Mouse (Mus musculus) hematopoietic stem cell, adult 5-6 weeks (primary cell): ENCODE results near the gene Dlg2. TPM values are rescaled to one million over a fixed set of nuclear protein-coding genes. Genes with fewer than 3 reads are reported as not detected.

Source experiments
- ATAC-seq, 2 experiments: fragments of 125-278 bp in 1 of 2; replicated peaks in 1 of 2; 2 replicates each; pipeline ENCODE4 v1.8.0; 2016 to 2017; ENCODE audit warnings: inconsistent platforms in 2 of 2, mild to moderate bottlenecking in 2 of 2, moderate number of reproducible peaks in 2 of 2, low read depth in 1 of 2, moderate TSS enrichment in 1 of 2; ENCODE audit not compliant: low FRiP score in 2 of 2, poor library complexity in 2 of 2, severe bottlenecking in 2 of 2, insufficient read depth in 1 of 2, low TSS enrichment in 1 of 2
- total RNA-seq: library from RNA; stranded (forward); fragments of 172-1452, 232-1000 nt; gene quantifications from 2 replicates; pipeline ENCODE4 v1.2.3, GENCODE M21; 2017

Dlg2 gene
- total RNA-seq, 1 experiment from 2014 or later, result 3.8 TPM

GRCm38 (mm10) chr7:92066851-92067250, 1590.4 kb downstream of the Dlg2 start:
- no peak for ATAC-seq

GRCm38 (mm10) chr7:92087429-92087828, 1611.0 kb downstream of the Dlg2 start:
- ATAC-seq, result no peak

GRCm38 (mm10) chr7:92093860-92094259, 1617.4 kb downstream of the Dlg2 start:
- peak; percentile 99 for ATAC-seq

GRCm38 (mm10) chr7:92095198-92095597, 1618.7 kb downstream of the Dlg2 start:
- ATAC-seq, result no peak

GRCm38 (mm10) chr7:92100847-92101246, 1624.4 kb downstream of the Dlg2 start:
- no peak for ATAC-seq

GRCm38 (mm10) chr7:92102892-92103543, 1626.5 kb downstream of the Dlg2 start:
- peak; percentile 89 to 92; a peak in 3 of 4 replicates for ATAC-seq

- peak; percentile 42 to 46; a peak in 2 of 4 replicates for ATAC-seq
Observed at GRCm38 (mm10) chr7:92105477-92105876, 1629.0 kb downstream of the Dlg2 start.

GRCm38 (mm10) chr7:92105956-92106355, 1629.5 kb downstream of the Dlg2 start:
- ATAC-seq, result no peak

- ATAC-seq, result no peak
Observed at GRCm38 (mm10) chr7:92113065-92113464, 1636.6 kb downstream of the Dlg2 start.

- no peak for ATAC-seq
Observed at GRCm38 (mm10) chr7:92115237-92115871, 1638.9 kb downstream of the Dlg2 start.

GRCm38 (mm10) chr7:92123276-92123675, 1646.8 kb downstream of the Dlg2 start:
- no peak for ATAC-seq

- no peak for ATAC-seq
Observed at GRCm38 (mm10) chr7:92125886-92126285, 1649.4 kb downstream of the Dlg2 start.

- no peak for ATAC-seq
Observed at GRCm38 (mm10) chr7:92134301-92134700, 1657.8 kb downstream of the Dlg2 start.

- no peak for ATAC-seq
Observed at GRCm38 (mm10) chr7:92135624-92136023, 1659.2 kb downstream of the Dlg2 start.

- no peak for ATAC-seq
Observed at GRCm38 (mm10) chr7:92140051-92140817, 1663.8 kb downstream of the Dlg2 start.

GRCm38 (mm10) chr7:92147499-92147898, 1671.0 kb downstream of the Dlg2 start:
- no peak for ATAC-seq

- ATAC-seq, result peak; percentile 78 to 94
Observed at GRCm38 (mm10) chr7:92150768-92151167, 1674.3 kb downstream of the Dlg2 start.

- ATAC-seq, result no peak
Observed at GRCm38 (mm10) chr7:92154603-92155002, 1678.1 kb downstream of the Dlg2 start.
